Mouse (Mus musculus): ENCODE data around the gene AI661453. TPM values are rescaled to one million over a fixed set of nuclear protein-coding genes. Genes with fewer than 3 reads are reported as not detected.
"Not testable (repeated sequence)": the region's sequence is repeated elsewhere in the genome, so short reads cannot be mapped to it uniquely, and the experiment has no call there.

AI661453 gene
- total RNA-seq, 2 experiments from 2014 or later, result 0.76 to 1.0 TPM

GRCm38 (mm10) chr17:47501531-47501930, 65.1 kb downstream of the AI661453 start:
- no peak for DNase-seq (ENCODE audit: low spot score in 2 of 2)

- peak; percentile 84 to 96 for DNase-seq (ENCODE audit: low spot score in 2 of 2)
Observed at GRCm38 (mm10) chr17:47501946-47502706, 65.7 kb downstream of the AI661453 start, which contains the start of gene Taf8. TSS of gene Taf8 (minus strand) at chr17:47502292.

GRCm38 (mm10) chr17:47502707-47503045, 66.3 kb downstream of the AI661453 start:
- DNase-seq (ENCODE audit: low spot score in 2 of 2), result not testable (repeated sequence)

GRCm38 (mm10) chr17:47503689-47504088, 67.3 kb downstream of the AI661453 start:
- no peak for DNase-seq (ENCODE audit: low spot score in 2 of 2)

GRCm38 (mm10) chr17:47504228-47504627, 67.8 kb downstream of the AI661453 start:
- no peak for DNase-seq (ENCODE audit: low spot score in 2 of 2)

GRCm38 (mm10) chr17:47504941-47505346, 68.5 kb downstream of the AI661453 start, which contains the start of gene Ccnd3:
TSS of gene Ccnd3 (plus strand) at chr17:47505051.
- peak in 1 of 2 experiments; percentile 66 for DNase-seq (ENCODE audit: low spot score in 2 of 2)

- no peak for DNase-seq (ENCODE audit: low spot score in 2 of 2)
Observed at GRCm38 (mm10) chr17:47505566-47505965, 69.2 kb downstream of the AI661453 start.

- DNase-seq (ENCODE audit: low spot score in 2 of 2), result no peak
Observed at GRCm38 (mm10) chr17:47506042-47506441, 69.6 kb downstream of the AI661453 start.

- no peak for DNase-seq (ENCODE audit: low spot score in 2 of 2)
Observed at GRCm38 (mm10) chr17:47506697-47507096, 70.3 kb downstream of the AI661453 start.

GRCm38 (mm10) chr17:47507523-47507922, 71.1 kb downstream of the AI661453 start:
- DNase-seq (ENCODE audit: low spot score in 2 of 2), result no peak

- peak; percentile 46 to 83 for DNase-seq (ENCODE audit: low spot score in 2 of 2)
Observed at GRCm38 (mm10) chr17:47508012-47508608, 71.7 kb downstream of the AI661453 start.

- no peak for DNase-seq (ENCODE audit: low spot score in 2 of 2)
Observed at GRCm38 (mm10) chr17:47509031-47509705, 72.8 kb downstream of the AI661453 start.

- peak; percentile 97 to 98 for DNase-seq (ENCODE audit: low spot score in 2 of 2)
Observed at GRCm38 (mm10) chr17:47511111-47512020, 75.0 kb downstream of the AI661453 start.

- peak in 1 of 2 experiments; percentile 62 for DNase-seq (ENCODE audit: low spot score in 2 of 2)
Observed at GRCm38 (mm10) chr17:47512956-47513775, 76.8 kb downstream of the AI661453 start.

- no peak for DNase-seq (ENCODE audit: low spot score in 2 of 2)
Observed at GRCm38 (mm10) chr17:47515180-47515844, 78.9 kb downstream of the AI661453 start.

GRCm38 (mm10) chr17:47516232-47516631, 79.8 kb downstream of the AI661453 start:
- no peak for DNase-seq (ENCODE audit: low spot score in 2 of 2)

- DNase-seq (ENCODE audit: low spot score in 2 of 2), result peak in 1 of 2 experiments; percentile 61
Observed at GRCm38 (mm10) chr17:47518205-47518604, 81.8 kb downstream of the AI661453 start.

Data from gastrocnemius, postnatal 4 days (tissue).